Mouse (Mus musculus): ENCODE measurements around the gene Naa60. TPM values are rescaled to one million over a fixed set of nuclear protein-coding genes. Genes with fewer than 3 reads are reported as not detected.

Naa60 gene
- total and polyA plus RNA-seq, 2 experiments from 2014 or later = 95.8 to 102 TPM

DNA sequence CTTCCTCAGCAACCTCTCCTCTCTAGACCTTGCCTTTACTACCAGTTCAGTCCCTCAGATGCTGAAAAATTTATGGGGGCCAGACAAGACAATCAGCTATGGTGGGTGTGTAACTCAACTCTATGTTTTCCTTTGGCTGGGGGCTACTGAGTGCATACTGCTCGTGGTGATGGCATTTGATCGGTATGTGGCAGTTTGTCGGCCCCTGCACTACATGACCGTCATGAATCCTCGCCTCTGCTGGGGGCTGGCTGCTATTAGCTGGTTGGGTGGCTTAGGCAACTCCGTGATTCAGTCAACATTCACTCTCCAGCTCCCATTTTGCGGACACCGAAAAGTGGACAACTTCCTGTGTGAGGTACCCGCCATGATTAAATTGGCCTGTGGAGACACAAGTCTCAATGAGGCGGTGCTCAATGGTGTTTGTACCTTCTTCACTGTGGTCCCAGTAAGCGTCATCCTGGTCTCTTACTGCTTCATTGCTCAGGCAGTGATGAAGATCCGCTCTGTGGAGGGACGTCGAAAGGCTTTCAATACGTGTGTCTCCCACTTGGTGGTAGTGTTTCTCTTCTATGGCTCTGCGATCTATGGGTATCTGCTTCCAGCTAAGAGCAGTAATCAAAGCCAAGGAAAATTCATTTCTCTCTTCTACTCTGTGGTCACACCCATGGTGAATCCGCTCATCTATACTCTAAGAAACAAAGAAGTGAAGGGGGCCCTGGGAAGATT, 32.9 kb upstream of the Naa60 start:
- WGBS = 62% methylated on average over 17 of the region's 17 CpGs
- DNase-seq (ENCODE audit: low spot score) (peak; percentile 52), ATAC-seq (ENCODE audit: low FRiP score) (no peak)
- Histone ChIP-seq H3K9ac (replicated peaks; ENCODE audit: low read length, poor library complexity, severe bottlenecking) (no peak overlapping the region), H3K36me3 (ENCODE audit: insufficient read depth, low read length) (no peaks in the 10 kb centered on the region), H3K27me3 (ENCODE audit: insufficient read depth, low read length) (no peaks in the 10 kb centered on the region), H3K27ac (ENCODE audit: low read depth, low read length) (no peak overlapping the region), H3K4me2 (ENCODE audit: low read depth, low read length, poor library complexity, severe bottlenecking) (no peak overlapping the region), H3K4me3 (ENCODE audit: low read depth, low read length) (no peak overlapping the region), H3K9me3 (ENCODE audit: low read length) (no peaks in the 10 kb centered on the region), H3K4me1 (ENCODE audit: insufficient read depth, low read length) (no peaks in the 10 kb centered on the region)
- peak; percentile 55 for TF ChIP-seq CTCF (IDR thresholded peaks at IDR 0.05)

- H3K4me1 ChIP-seq (ENCODE audit: insufficient read depth, low read length) = peaks cover 5% of the 10 kb centered on the region; the same call in 1 of the 2 replicates
- H3K4me2 ChIP-seq (ENCODE audit: low read depth, low read length, poor library complexity, severe bottlenecking) = no peak overlapping the region
- no peak overlapping the region for H3K9ac ChIP-seq (replicated peaks; ENCODE audit: low read length, poor library complexity, severe bottlenecking)
- no peak overlapping the region for H3K27ac ChIP-seq (ENCODE audit: low read depth, low read length)
- no peak for TF ChIP-seq CTCF (IDR thresholded peaks at IDR 0.05)
- 29% methylated on average over 4 of the region's 4 CpGs for WGBS
- no peaks in the 10 kb centered on the region for H3K36me3 ChIP-seq (ENCODE audit: insufficient read depth, low read length)
- H3K27me3 ChIP-seq (ENCODE audit: insufficient read depth, low read length) = no peaks in the 10 kb centered on the region
- no peak overlapping the region for H3K4me3 ChIP-seq (ENCODE audit: low read depth, low read length)
- ATAC-seq (ENCODE audit: low FRiP score) (no peak), DNase-seq (ENCODE audit: low spot score) (peak; percentile 61)
- H3K9me3 ChIP-seq (ENCODE audit: low read length) = no peaks in the 10 kb centered on the region
These were observed 29.2 kb upstream of the Naa60 start for GRCm38 (mm10) chr16:3842989-3843388.

DNA sequence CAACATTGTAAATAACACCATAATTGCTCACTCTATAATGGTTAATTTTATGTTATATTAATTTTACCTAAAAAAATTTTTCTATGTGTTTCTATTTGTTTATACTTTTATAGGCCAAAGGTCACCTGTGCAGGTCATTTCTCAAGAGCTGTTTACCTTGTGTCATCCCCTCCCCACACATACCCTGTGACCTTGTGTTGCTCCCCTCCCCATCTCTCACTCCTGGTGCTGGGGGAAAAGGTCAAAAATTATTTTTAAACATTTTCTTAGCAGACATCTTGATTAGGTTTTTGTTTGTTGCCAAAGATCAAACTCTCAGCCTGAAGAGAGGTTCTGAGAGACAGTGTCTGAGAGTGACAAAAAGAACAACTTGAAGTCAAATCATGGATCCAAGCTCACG, 28.4 kb upstream of the Naa60 start:
- Histone ChIP-seq H3K4me3 (ENCODE audit: low read depth, low read length) (no peak overlapping the region), H3K9me3 (ENCODE audit: low read length) (no peaks in the 10 kb centered on the region), H3K27ac (ENCODE audit: low read depth, low read length) (no peak overlapping the region), H3K27me3 (ENCODE audit: insufficient read depth, low read length) (no peaks in the 10 kb centered on the region), H3K4me1 (ENCODE audit: insufficient read depth, low read length) (peaks cover 7% of the 10 kb centered on the region; the same call in 1 of the 2 replicates), H3K4me2 (ENCODE audit: low read depth, low read length, poor library complexity, severe bottlenecking) (no peak overlapping the region), H3K36me3 (ENCODE audit: insufficient read depth, low read length) (no peaks in the 10 kb centered on the region), H3K9ac (replicated peaks; ENCODE audit: low read length, poor library complexity, severe bottlenecking) (no peak overlapping the region)
- ATAC-seq (ENCODE audit: low FRiP score) = no peak
- 70% methylated on average over 1 of the region's 1 CpGs for WGBS
- no peak for DNase-seq (ENCODE audit: low spot score)
- no peak for TF ChIP-seq CTCF (IDR thresholded peaks at IDR 0.05)

DNA sequence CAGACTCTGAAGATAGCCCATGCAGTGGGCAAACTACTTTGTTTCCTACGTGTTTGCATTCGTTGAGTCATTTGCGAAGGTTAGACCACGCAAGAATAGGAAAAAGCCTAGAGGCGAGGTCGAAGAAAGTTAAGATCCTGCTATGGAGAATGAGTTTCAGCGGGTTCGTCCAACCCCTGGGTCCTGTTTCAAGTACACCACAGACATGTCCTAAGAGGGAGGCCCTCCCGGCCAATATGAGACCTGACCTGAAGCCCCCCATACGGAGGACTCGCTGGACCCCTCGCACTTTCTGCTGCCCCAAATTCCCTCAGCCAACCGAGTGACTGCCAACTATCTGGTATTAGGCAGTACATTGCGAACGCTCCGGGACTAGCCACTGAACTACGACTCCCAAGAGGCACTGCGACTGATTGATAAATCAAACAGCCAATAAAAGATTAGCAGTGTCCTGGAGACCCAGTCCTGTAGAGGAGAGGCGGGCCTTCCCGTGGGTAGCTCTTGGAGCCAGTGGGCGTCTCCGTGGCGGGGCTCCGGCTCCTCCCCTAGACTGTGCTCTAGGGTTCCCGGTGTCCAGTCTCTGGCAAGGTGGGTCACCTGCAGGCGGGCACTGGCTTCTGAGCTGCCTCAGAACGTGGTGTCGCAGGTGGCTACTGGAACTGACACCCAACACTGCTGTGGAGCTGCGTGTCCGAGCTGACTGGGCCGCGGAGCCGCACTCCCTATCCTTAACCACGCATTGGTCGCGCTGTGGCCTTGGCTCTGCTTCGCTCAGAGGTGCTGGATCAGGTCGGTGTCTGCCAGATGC, 25.3 kb upstream of the Naa60 start, which contains the start of gene Zfp174:
Gene Zfp174, plus strand, starts transcription at position 558 of the 808 bp plus-strand sequence.
- Histone ChIP-seq H3K4me3 (ENCODE audit: low read depth, low read length) (peak within 1 kb of the TSS; percentile 64), H3K27me3 (ENCODE audit: insufficient read depth, low read length) (no peaks in the 10 kb centered on the region), H3K9me3 (ENCODE audit: low read length) (no peaks in the 10 kb centered on the region), H3K27ac (ENCODE audit: low read depth, low read length) (peak within 1 kb of the TSS; percentile 63), H3K4me1 (ENCODE audit: insufficient read depth, low read length) (peaks cover 7% of the 10 kb centered on the region; the same call in 1 of the 2 replicates), H3K4me2 (ENCODE audit: low read depth, low read length, poor library complexity, severe bottlenecking) (peak within 1 kb of the TSS; percentile 66), H3K9ac (replicated peaks; ENCODE audit: low read length, poor library complexity, severe bottlenecking) (peak within 1 kb of the TSS; percentile 70), H3K36me3 (ENCODE audit: insufficient read depth, low read length) (no peaks in the 10 kb centered on the region)
- 4% methylated on average over 38 of the region's 38 CpGs for WGBS
- DNase-seq (ENCODE audit: low spot score) (peak; percentile 99), ATAC-seq (ENCODE audit: low FRiP score) (peak; percentile 99)
- TF ChIP-seq CTCF (IDR thresholded peaks at IDR 0.05) = 0 out of 2 replicates have a peak, but pooled peaks have one; percentile 2

DNA sequence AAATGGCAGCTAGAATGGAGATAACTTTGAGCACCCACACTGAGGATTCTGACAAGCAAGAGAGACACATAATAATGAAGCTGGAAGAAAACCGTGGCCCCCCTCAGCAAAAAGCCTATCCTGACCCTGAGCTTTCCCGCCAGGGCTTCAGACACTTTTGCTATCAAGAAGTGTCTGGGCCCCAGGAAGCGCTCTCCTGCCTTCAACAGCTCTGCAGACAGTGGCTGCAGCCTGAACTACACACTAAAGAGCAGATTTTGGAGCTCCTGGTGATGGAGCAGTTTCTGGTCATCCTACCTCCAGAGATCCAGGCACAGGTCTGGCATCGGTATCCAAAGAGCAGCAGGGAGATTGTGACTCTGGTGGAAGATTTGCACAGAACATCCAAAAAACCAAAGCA, 24.3 kb upstream of the Naa60 start:
- no peaks in the 10 kb centered on the region for H3K9me3 ChIP-seq (ENCODE audit: low read length)
- H3K4me1 ChIP-seq (ENCODE audit: insufficient read depth, low read length) = peaks cover 7% of the 10 kb centered on the region; the same call in 1 of the 2 replicates
- no peaks in the 10 kb centered on the region for H3K36me3 ChIP-seq (ENCODE audit: insufficient read depth, low read length)
- no peak for ATAC-seq (ENCODE audit: low FRiP score)
- TF ChIP-seq CTCF (IDR thresholded peaks at IDR 0.05) = no peak
- peak overlapping the region; percentile 64 for H3K4me3 ChIP-seq (ENCODE audit: low read depth, low read length)
- H3K4me2 ChIP-seq (ENCODE audit: low read depth, low read length, poor library complexity, severe bottlenecking) = peak overlapping the region; percentile 66
- DNase-seq (ENCODE audit: low spot score) = no peak
- no peaks in the 10 kb centered on the region for H3K27me3 ChIP-seq (ENCODE audit: insufficient read depth, low read length)
- WGBS = 65% methylated on average over 4 of the region's 4 CpGs
- peak overlapping the region; percentile 70; the same call in 1 of the 2 replicates for H3K9ac ChIP-seq (replicated peaks; ENCODE audit: low read length, poor library complexity, severe bottlenecking)
- H3K27ac ChIP-seq (ENCODE audit: low read depth, low read length) = no peak overlapping the region
